Mouse (Mus musculus): ENCODE measurements around the gene Lsp1.

The Lsp1 gene

GRCm38 (mm10) chr7:142445324-142445723, 15.3 kb upstream of the Lsp1 start:
- DNase-seq, result no peak

DNA sequence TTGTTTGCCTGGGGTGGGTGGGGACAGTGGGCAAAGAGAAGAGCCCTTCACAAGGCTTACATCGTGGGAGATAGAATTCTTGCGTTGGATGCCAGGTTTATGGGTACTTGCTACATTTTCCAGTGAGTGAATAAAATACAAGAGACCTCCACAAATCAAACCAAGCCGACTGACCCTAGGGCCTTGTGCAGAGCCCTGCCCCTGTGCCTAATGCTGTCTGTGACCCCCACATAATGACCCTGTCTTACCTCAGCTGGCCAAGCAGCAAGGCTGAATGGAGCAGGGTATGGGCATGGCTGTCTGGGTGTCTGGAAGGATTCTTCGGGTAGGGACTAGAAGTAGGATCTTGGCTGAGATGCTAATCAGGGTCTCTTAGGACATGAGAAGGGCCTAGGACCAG, 14.3 kb upstream of the Lsp1 start:
- no peak for DNase-seq

DNA sequence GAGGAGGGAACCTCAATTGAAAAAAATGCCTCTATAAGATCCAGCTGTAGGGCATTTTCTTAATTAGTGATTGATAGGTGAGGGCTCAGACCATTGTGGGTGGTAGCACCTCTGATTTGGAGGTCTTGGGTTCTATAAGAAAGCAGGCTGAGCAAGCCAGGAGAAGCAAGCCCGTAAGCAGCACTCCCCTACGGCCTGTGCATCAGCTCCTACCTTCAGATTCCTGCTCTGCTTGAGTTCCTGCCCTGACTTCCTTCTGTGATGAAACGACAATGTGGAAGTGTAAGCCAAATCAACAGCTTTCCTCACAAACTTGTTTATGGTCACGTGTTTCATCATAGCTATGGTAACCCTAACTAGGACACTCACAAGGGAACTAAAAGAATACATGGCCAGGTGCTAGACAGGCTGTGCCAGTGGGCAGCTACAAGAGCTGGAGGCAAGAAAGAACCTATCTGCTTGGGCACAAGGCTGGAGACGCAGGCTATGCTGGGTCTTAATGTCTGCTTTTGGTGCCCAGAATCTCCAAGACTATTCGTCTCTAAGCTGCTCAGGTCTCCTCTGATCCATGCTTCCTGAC, 11.5 kb upstream of the Lsp1 start:
- DNase-seq, result no peak

DNA sequence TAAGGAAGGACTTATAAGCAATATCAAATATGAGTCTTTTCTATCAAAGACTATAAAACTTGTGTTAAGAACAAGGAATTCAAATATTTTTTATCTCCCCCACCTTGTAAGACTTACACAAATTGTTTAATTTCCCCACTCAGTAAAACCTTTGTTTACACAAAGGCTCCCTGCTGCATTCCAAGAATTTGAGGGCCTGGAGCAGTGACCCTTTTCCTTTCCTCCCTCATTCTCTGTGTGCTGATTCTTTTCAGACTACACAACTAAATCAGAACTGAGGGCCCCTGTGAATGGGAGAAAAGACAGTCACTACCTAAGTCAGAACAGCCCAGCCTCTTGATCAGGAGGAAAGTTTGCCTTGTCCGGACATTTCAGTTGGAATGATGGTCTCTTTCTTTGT, 5.9 kb upstream of the Lsp1 start:
- DNase-seq, result no peak

GRCm38 (mm10) chr7:142455251-142455650, 5.4 kb upstream of the Lsp1 start:
- no peak for DNase-seq

DNA sequence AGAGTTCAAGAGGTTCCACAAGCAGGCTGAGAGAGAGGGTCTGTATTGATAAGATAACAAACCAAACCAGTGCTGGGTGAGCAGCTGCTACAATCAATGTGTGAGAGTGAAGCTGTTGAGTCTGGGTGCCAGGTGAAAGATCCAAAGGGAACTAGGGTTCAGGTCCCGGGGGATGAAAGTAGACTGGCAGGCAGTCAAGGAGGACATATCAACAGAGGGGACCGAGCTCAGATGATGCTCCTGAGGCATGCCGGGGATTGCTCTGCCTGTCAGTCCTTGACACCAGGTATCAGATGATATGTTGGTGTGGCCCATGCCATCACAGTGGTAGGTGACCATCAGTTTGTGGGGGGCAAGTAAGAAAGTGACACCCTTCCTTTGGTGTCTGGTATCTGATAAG, 3.8 kb upstream of the Lsp1 start:
- DNase-seq, result no peak

GRCm38 (mm10) chr7:142457227-142457811, 3.3 kb upstream of the Lsp1 start:
- no peak for DNase-seq

DNA sequence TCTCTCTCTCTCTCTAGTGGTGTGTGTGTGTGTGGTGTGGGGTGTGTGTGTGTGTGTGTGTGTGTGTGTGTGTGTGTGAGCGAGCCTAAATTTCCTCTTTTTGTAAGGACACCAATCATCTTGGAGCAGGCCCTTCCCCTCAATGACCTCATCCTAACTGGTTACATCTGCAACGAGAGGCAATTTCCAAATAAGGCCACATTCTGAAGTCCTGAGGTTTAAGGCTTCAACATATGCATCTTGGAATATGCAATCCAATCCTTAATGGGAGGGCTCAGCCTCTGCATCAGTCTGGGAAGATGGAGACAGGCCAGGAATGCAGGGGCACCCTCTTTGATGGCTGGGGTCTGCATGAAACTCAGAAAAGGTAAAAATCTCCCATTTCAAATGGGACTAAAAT, 2.6 kb upstream of the Lsp1 start:
- DNase-seq, result no peak

DNA sequence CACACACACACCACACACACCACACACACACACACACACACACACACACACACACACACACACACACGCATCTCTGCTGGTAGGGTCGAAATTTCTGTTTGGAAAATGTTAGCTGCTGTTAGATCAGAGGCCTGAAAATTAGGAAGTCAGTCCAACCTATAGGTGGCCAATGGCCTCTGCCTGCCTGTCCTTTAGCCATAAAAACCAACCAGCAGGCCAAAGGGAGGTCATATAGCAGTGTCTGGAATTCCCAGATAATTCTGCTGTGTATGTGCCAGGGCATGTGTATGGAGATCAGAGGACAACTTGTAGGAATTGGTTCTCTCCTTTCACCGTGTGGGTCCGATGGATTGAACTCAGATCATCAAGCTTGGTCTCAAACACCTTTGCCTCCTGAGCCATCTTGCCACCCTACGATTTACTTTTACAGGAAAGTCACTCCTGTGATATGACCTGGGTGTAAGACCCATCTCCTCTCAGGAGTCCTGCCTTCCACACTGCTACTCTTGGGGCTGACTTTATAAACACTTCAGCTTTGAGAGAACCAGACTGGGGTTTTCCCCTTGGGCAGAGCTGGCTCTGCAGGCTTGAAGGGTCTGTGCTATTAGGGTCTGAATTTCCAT, 1.8 kb upstream of the Lsp1 start:
- DNase-seq, result no peak

DNA sequence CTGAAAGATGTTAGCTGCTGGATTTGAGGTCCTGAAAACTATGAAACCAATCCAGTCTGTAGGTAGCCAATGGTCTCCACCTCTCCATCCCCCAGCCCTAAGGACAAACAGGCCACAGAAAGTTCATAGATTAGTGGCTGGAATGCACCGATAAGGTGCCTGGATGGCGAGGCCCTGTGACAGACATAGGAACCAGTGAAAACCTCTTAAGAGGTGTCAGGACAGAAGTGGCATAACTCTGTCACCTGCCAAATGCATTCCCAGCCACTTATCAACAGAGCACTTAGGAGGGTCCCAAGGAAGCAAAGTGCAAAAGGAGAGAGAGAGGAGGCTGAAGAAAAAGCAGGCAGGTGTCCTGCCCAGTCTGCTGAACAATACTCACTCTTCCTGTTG, 1.3 kb upstream of the Lsp1 start:
- DNase-seq, result no peak

DNA sequence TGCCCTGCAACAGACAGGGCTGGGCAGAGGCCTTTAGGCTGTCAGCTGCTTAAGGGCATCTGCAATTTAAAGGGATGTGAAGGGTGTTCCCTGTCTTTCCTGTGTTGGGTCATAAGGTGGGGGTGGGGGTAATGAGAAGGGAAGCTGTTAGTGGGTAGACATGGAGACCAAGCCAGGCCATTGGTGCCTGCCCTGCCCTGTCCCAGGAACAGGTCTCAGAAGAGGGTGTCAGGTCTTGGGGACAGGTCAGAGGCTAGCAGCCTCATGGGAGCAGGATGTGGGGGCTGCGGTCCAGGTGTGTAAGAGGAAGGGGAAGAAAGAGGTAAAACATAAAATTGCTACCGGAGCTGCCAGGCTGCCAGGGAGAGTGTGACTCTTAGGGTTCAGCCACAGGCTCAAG, 837 bp downstream of the Lsp1 start:
- DNase-seq, result no peak

DNA sequence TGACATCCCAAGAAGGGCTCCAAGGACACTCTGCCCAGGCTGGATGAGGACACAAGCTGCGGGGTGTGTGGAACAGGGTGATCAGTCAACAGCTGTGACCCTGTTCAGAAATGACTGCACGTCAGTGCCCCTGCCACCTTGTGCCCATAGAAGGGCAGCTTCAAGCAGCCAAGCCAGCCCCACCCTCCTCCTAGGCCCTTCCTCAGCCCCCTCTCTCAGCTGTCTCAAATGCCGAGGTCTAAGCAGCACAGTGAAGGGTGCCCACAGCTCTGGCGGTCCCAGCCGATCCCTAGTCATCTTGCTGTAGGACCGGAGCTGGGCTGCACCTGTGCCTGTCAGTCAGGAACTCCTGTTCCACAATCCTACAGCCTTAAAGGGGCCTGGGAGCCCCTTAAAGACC, 1.6 kb downstream of the Lsp1 start:
- no peak for DNase-seq

GRCm38 (mm10) chr7:142462594-142463078, 2.0 kb downstream of the Lsp1 start:
- no peak for DNase-seq

DNA sequence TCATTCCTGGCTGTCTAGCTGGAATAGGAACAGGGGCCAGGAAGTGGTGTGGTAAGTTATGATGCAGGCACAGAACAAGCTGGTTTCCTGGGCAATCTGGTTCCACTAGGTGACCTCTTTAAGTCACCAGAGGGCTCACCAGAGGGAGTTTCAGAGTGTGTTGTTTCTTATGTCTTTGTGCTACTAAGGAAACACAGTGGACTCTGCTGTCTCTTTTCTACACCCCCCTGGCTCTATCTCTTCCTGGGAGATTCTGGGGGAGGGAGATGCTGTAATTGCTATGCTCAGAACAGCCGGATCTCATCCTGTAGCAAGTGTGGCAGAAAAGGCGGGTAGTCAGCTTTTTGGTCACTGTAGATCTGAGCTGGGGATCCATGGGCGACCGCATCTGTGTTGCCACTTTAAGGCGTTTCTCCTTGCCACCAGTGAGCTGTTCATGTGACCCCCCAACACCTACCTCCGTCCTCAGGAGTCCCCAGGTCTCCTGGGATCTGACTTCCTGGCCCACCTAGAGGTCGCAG, 9.6 kb downstream of the Lsp1 start:
- no peak for DNase-seq

DNA sequence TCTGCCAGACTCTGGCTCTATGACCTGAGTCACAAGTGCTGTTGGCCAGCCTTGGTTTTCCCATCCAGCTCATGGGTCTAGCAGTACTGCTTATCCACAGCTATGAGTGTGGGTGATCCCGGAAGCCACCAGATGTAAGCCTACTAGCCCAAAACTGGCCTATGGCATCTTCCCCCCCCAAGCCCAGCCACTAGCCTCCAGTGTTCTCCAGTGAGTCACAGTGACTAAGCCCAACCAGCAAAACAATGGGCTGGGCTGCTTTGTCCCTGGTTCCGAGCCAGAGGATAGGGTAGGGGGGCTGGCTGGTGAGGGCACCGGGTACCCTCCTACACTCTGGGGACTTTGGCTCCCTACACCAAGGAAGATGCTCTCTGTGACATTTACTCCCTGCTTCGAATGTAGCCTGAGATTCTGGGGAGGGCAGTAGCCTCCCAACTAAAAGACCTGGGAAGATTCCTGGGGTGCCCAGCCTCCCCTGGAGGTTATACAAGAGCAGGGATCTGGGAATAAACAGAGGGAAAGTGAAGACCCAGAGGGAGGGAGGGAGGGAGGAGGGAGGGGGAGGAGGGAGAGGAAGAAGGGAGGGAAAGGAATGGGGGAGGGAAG, 10.3 kb downstream of the Lsp1 start:
- DNase-seq, result peak; percentile 21

DNA sequence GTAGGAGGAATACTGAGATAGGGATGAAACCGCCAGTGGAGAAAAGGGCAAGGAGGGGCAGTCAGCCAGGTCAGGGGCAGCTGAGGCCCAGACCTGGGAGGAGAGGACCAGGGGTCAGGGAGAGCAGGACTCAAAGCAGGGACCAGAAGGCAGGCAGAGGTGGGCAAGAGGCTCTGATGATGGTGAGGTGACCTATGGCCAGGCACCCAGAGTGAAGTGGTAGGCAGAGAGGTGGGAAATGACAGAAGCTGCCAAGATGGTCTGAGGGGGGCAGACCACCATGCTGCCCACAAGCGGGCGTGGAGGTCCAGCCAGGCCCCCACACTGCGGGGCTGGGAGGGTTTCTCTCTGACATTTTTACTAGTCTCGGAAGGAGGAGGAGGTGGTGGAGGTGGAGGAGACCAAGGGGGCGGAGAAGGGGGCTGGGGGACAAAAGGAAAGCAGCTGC, 10.8 kb downstream of the Lsp1 start:
- DNase-seq, result no peak

DNA sequence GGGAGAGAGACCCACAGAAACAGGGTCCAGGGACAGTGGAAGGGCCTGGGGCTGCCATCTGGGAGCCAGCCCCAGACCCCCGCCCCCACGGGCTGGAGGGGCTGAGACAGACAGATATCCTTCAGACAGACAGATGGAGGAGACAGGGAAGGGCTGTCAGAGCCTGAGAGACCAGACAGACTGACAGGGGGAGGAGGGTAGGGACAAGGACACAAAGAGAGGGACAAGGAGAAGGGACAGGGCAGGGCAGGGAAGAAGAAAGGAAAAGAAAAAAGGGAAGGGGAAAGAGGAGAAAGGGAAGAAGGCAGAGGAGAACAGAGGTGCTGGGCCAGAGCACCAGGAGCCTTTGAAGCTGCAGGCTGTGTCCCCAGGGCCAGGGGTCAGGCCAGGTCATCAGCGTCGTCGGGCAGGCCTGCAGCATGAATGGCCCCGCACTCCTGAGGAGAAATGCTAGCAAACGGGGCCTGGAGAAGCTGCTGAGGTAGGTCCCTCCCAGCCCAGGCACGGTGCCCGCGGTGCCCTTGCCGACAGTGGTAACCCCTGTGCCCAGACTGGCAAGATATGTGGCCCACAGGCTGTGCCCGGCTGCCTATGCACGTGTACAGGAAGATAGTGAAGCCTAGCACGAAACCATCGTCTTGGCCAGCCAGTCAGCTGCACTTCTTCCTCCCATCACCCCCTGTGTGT, 11.4 kb downstream of the Lsp1 start:
- no peak for DNase-seq

DNA sequence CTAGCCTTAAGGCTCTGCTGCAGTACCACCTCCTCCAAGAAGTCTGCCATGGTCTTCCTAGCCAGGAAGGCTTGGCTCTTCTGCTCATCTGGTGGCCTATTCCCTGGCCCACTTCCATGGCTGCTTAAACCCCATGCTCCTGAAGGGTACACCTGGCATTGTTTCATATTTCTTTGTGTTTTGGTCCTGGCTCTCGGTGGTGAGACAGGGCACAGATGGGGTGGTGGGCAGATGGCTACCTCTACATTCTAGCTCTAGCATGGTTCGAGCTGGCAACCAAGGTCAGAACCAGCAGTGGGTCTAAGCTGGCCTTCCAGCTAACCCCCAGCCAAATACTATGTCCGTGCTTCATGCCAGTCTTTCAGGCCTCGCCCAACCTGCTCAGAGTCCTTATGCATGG, 12.3 kb downstream of the Lsp1 start:
- no peak for DNase-seq

GRCm38 (mm10) chr7:142473476-142473875, 12.9 kb downstream of the Lsp1 start:
- DNase-seq, result no peak

- DNase-seq, result no peak
Measured at GRCm38 (mm10) chr7:142474799-142475198, 14.2 kb downstream of the Lsp1 start.

DNA sequence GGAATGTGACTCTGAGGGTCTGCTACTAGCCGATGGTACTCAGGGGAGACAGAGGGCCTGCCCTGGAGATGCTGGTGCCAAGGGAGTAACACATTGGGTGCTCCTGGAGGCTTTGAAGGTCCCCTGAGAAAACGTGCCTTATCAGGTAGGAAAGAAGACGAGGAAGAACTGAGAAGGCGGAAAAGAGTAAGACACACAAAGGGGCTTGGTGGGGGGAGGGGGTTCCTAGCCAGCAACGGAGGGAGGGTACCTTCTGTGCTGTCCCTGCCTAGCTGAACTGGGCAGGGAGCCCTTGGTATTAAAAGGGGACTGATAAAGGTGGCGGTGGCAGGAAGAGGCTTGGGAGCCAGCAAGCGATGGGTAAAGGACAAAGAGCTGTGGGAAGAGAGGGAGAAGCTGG, 15.0 kb downstream of the Lsp1 start:
- DNase-seq, result no peak

- no peak for DNase-seq
Measured at GRCm38 (mm10) chr7:142476271-142476670, 15.7 kb downstream of the Lsp1 start.

- no peak for DNase-seq
Measured at GRCm38 (mm10) chr7:142476795-142477452, 16.3 kb downstream of the Lsp1 start.
